Mouse (Mus musculus) liver, embryonic 11.5 days (tissue): ENCODE data around the gene Gabarap. TPM values are rescaled to one million over a fixed set of nuclear protein-coding genes. Genes with fewer than 3 reads are reported as not detected.
"Not testable (repeated sequence)": the region's sequence is repeated elsewhere in the genome, so short reads cannot be mapped to it uniquely, and the experiment has no call there.

Source experiments
- ATAC-seq: fragments of 200-750 bp; cut with Nextera tagmentation; replicated peaks from 2 replicates; pipeline ENCODE4 v1.8.0; 2017; ENCODE audit warnings: moderate number of reproducible peaks, mild to moderate bottlenecking, moderate TSS enrichment, moderate library complexity; ENCODE audit not compliant: low FRiP score
- DNase-seq: peaks from one replicate; pipeline ENCODE4 v3.0.0-alpha.2; 2017; ENCODE audit warnings: low spot score
- H3K27ac ChIP-seq: fragments of 300-500 bp; sonication (generic); 2 replicates; pipeline ENCODE4 v1.5.1; 2014; ENCODE audit warnings: mild to moderate bottlenecking, low read depth, low read length, control low read depth
- H3K27me3 ChIP-seq: fragments of 300-500 bp; sonication (generic); replicated peaks from 2 replicates; pipeline ENCODE4 v1.6.1; 2014; ENCODE audit warnings: low read length, mixed read lengths; ENCODE audit not compliant: control insufficient read depth, insufficient read depth
- H3K36me3 ChIP-seq: fragments of 300-500 bp; sonication (generic); 2 replicates; pipeline ENCODE4 v1.6.1; 2014; ENCODE audit warnings: mild to moderate bottlenecking, low read length, moderate library complexity, mixed read lengths; ENCODE audit not compliant: control insufficient read depth, insufficient read depth
- H3K4me1 ChIP-seq: fragments of 300-500 bp; sonication (generic); replicated peaks from 2 replicates; pipeline ENCODE4 v1.6.1; 2014; ENCODE audit warnings: low read length, mixed read lengths; ENCODE audit not compliant: control insufficient read depth, insufficient read depth
- H3K4me2 ChIP-seq: fragments of 300-500 bp; sonication (generic); 2 replicates; pipeline ENCODE4 v1.6.1; 2014; ENCODE audit warnings: mild to moderate bottlenecking, control low read depth, moderate library complexity
- H3K4me3 ChIP-seq: fragments of 300-500 bp; sonication (generic); 2 replicates; pipeline ENCODE4 v1.5.1; 2014; ENCODE audit warnings: low read depth, low read length, control low read depth
- H3K9ac ChIP-seq: fragments of 300-500 bp; sonication (generic); 2 replicates; pipeline ENCODE4 v1.6.1; 2014; ENCODE audit warnings: low read depth, low read length, control low read depth
- H3K9me3 ChIP-seq: fragments of 300-500 bp; sonication (generic); 2 replicates; pipeline ENCODE4 v1.6.1; 2016; ENCODE audit warnings: low read length, inconsistent platforms, mixed read lengths; ENCODE audit not compliant: control insufficient read depth
- WGBS: fragments of 180-500 bp; shearing (Covaris S2); extraction: QIAGEN DNeasy Blood & Tissue Kit; methylation state at CpG from one replicate; pipeline ENCODE4 v1.1.7; 2014; 5-methylcytosine and 5-hydroxymethylcytosine counted together
- polyA plus RNA-seq: library from polyadenylated mRNA; unstranded; fragments of >200 nt; fragmentation: Nextera tagmentation; extraction: Ambion mirVana; gene quantifications from 2 replicates; pipeline ENCODE4 v1.2.1, GENCODE M21; 2014

Gene Gabarap
- polyA plus RNA-seq, 1 experiment from 2014 or later = 311 TPM

GRCm38 (mm10) chr11:70012931-70013330 is 22.0 kb downstream of the Gabarap start:
- no peak overlapping the region for H3K4me3 ChIP-seq
- ATAC-seq (no peak), DNase-seq (no peak)
- H3K4me2 ChIP-seq = no peak overlapping the region
- no peaks in the 10 kb centered on the region for H3K27me3 ChIP-seq
- 90% methylated on average over 9 of the region's 9 CpGs for WGBS
- no peak overlapping the region for H3K9ac ChIP-seq
- H3K4me1 ChIP-seq = peaks cover 17% of the 10 kb centered on the region
- no peak overlapping the region for H3K27ac ChIP-seq
- no peaks in the 10 kb centered on the region for H3K9me3 ChIP-seq
- H3K36me3 ChIP-seq = peaks cover 39% of the 10 kb centered on the region

DNA sequence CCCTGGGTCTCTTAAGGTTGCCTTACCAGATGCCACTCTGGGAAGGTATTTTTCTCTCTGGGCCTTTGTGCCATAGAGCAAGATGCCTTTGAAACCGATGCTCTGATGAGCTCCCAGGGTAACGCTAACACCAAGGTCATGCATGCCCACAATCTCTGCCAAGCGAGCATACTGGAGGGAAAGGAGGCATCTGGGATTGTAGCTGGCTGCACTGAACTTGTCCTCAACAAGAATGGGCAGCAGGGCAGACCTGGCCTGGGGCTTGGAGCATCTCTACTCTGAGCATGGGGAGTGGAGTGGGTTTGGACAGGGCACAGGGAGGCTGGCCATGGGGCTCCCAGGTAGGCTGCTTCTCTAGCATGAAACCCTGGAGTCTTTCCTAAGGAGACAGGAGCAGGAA is 22.5 kb downstream of the Gabarap start:
- Histone ChIP-seq H3K9ac (no peak overlapping the region), H3K27ac (no peak overlapping the region), H3K4me1 (peaks cover 19% of the 10 kb centered on the region), H3K9me3 (no peaks in the 10 kb centered on the region), H3K36me3 (peaks cover 39% of the 10 kb centered on the region), H3K4me3 (no peak overlapping the region), H3K27me3 (no peaks in the 10 kb centered on the region), H3K4me2 (no peak overlapping the region)
- ATAC-seq (no peak), DNase-seq (no peak)
- 88% methylated on average over 3 of the region's 3 CpGs for WGBS

- Histone ChIP-seq H3K4me3 (peak overlapping the region; percentile 62; the same call in 1 of the 2 replicates), H3K36me3 (peaks cover 37% of the 10 kb centered on the region), H3K27ac (no peak overlapping the region), H3K9me3 (no peaks in the 10 kb centered on the region), H3K4me2 (peak overlapping the region; percentile 85), H3K4me1 (peaks cover 26% of the 10 kb centered on the region), H3K9ac (peak overlapping the region; percentile 75), H3K27me3 (no peaks in the 10 kb centered on the region)
- DNase-seq (no peak), ATAC-seq (no peak)
- 60% methylated on average over 5 of the region's 5 CpGs for WGBS
These were observed 23.1 kb downstream of the Gabarap start for GRCm38 (mm10) chr11:70014051-70014450.

DNA sequence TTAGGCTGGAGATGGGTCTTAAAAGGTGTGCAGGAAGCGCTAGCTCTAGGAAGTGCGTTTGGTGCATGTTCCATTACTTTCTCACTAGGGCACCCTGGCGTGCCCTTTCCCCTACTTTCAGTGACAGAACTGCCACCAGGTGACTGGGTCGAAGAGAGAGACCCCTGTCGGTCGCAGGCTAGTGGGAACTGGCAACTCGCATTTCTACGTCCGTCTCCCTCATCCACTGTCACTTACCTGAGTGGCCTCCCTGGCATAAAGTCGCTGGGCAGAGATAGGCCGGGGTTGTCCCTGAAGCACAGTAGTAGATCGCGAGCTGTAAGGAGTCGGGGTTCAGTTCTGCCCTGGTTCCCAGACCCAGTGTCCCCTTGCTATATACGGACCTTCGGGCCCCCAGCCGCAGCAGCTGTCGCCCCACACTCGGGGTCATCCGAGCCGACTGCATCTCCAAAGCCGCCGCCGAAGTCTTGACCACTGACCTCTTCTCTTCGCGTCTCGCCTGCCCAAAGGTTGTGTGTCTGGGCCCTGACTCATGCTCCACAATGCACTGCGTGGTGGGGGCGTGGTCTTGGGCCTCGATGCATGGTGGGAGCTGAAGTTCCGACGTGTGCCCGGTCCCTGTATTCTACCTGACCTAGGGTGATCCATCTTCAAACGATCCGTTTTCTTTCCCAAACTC is 24.1 kb downstream of the Gabarap start, which contains the start of gene Acadvl:
TSS of gene Acadvl (minus strand) at position 532 of the 679 bp plus-strand sequence.
- peak; percentile 86 for ATAC-seq
- Histone ChIP-seq H3K36me3 (peaks cover 31% of the 10 kb centered on the region), H3K4me2 (peak within 1 kb of the TSS; percentile 85), H3K27ac (peak within 1 kb of the TSS; percentile 62), H3K9me3 (no peaks in the 10 kb centered on the region), H3K4me3 (peak within 1 kb of the TSS; percentile 62), H3K9ac (peak within 1 kb of the TSS; percentile 75), H3K27me3 (no peaks in the 10 kb centered on the region), H3K4me1 (peaks cover 35% of the 10 kb centered on the region)
- under 1% methylated on average over 35 of the region's 35 CpGs for WGBS
- DNase-seq = peak; percentile 87

- peak overlapping the region; percentile 85 for H3K4me2 ChIP-seq
- WGBS = 65% methylated on average over 6 of the region's 6 CpGs
- no peak overlapping the region for H3K27ac ChIP-seq
- ATAC-seq (no peak), DNase-seq (no peak)
- no peaks in the 10 kb centered on the region for H3K9me3 ChIP-seq
- peaks cover 42% of the 10 kb centered on the region for H3K4me1 ChIP-seq
- no peaks in the 10 kb centered on the region for H3K27me3 ChIP-seq
- H3K4me3 ChIP-seq = peak overlapping the region; percentile 62
- H3K36me3 ChIP-seq = peaks cover 26% of the 10 kb centered on the region
- no peak overlapping the region for H3K9ac ChIP-seq
These were observed 24.7 kb downstream of the Gabarap start for GRCm38 (mm10) chr11:70015677-70016076.

- peaks cover 42% of the 10 kb centered on the region for H3K4me1 ChIP-seq
- H3K9me3 ChIP-seq, ATAC-seq: not testable (repeated sequence)
These were observed 25.2 kb downstream of the Gabarap start for GRCm38 (mm10) chr11:70016177-70016576.

GRCm38 (mm10) chr11:70016669-70017068 is 25.7 kb downstream of the Gabarap start, which contains the start of gene Dlg4:
Dlg4 (plus strand) TSS chr11:70016942.
- DNase-seq (no peak), ATAC-seq (no peak)
- Histone ChIP-seq H3K9me3 (no peaks in the 10 kb centered on the region), H3K36me3 (peaks cover 17% of the 10 kb centered on the region), H3K4me3 (peak within 1 kb of the TSS; percentile 67), H3K27ac (peak within 1 kb of the TSS; percentile 19; the same call in 1 of the 2 replicates), H3K4me1 (peaks cover 42% of the 10 kb centered on the region), H3K4me2 (peak within 1 kb of the TSS; percentile 85), H3K9ac (peak within 1 kb of the TSS; percentile 71; the same call in 1 of the 2 replicates), H3K27me3 (no peaks in the 10 kb centered on the region)
- WGBS = 63% methylated on average over 3 of the region's 3 CpGs

More at GRCm38 (mm10) chr11:70016177-70016576, 25.2 kb downstream of the Gabarap start:
- WGBS = 76% methylated on average over 2 of the region's 2 CpGs
- H3K4me3 ChIP-seq, DNase-seq, H3K9ac ChIP-seq, H3K27ac ChIP-seq, H3K4me2 ChIP-seq, H3K27me3 ChIP-seq: not testable (repeated sequence)
- H3K36me3 ChIP-seq = peaks cover 21% of the 10 kb centered on the region

DNA sequence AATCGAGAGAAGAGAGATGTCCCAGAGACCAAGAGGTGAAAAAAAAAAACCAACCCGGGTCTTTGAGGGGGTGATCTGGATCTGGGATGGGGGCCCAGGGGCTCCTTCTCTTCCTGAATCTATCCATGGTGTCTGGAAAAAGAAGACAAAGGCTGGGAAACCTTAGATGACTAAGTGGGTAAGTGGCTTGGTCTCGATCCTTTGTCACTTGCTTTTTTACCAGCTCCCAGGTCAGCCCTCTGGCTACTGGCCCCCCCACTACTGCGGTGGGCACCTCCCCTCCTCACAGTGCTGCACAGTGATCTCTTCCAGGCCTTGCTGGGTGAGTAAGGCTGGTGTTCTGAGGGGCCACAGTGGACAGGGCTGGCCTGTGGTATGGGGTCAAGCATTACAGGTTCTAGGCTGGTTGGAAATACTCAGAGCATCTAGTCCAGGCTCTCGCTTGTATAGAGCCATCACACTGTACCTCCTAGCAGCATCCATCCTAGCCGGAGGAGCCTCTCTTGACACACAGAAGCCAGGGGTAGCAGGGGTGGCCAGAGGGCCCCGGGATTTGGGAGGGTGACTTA is 26.3 kb downstream of the Gabarap start:
- Histone ChIP-seq H3K4me2 (peak overlapping the region; percentile 81), H3K27ac (peak overlapping the region; percentile 19; the same call in 1 of the 2 replicates), H3K36me3 (peaks cover 11% of the 10 kb centered on the region), H3K4me1 (peaks cover 46% of the 10 kb centered on the region), H3K9ac (no peak overlapping the region), H3K9me3 (no peaks in the 10 kb centered on the region), H3K4me3 (peak overlapping the region; percentile 12; the same call in 1 of the 2 replicates), H3K27me3 (no peaks in the 10 kb centered on the region)
- WGBS = 51% methylated on average over 7 of the region's 7 CpGs
- no peak for ATAC-seq
- no peak for DNase-seq
